Mouse (Mus musculus): ENCODE measurements around the gene Gfpt2.

Gfpt2 gene

GRCm38 (mm10) chr11:49883394-49883793 is 89.4 kb downstream of the Gfpt2 start:
- DNase-seq (ENCODE audit: low spot score in 2 of 2) = no peak
